ENCODE assay signal across 16 mouse cellular contexts in the genomic region with DNA sequence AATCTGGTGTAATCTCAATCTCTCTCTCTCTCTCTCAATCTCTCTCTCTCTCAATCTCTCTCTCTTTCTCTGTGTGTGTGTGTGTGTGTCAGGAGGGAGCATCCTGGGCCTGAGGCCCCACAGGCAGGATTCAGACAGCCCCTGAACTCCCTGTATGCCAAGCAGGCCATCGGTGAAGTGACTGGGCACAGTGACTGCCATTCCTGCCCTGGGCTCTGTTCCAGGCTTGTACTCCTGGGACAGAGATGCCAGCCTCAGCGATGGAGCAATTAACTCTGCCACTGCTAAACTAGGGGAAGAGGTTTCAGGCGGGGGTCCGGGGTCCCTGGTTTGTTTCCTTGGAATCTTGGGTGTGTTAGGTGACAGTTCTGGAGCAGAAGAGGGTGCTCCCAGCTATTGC. TPM values are rescaled to one million over a fixed set of nuclear protein-coding genes. Genes with fewer than 3 reads are reported as not detected.
DNase-seq lines count a peak whose midpoint lies in the region; ATAC-seq and TF ChIP-seq lines count a peak whose summit lies in the region.
"Had no signal": no experiment of that assay in that cellular context is flagged by ENCODE, and none has a peak within 500 bp of the region (broad histone marks: within the 10 kb centered on the region; RNA-seq: fewer than 3 reads in every experiment).

No protein-coding gene starts in this region.

- H3K4me1 ChIP-seq in liver, adult 2 months (ENCODE audit: control insufficient read depth, insufficient read depth, low read length) = peaks cover 35% of the 10 kb centered on the region
- H3K4me1 ChIP-seq in liver, embryonic 11.5 days (replicated peaks; ENCODE audit: control insufficient read depth, insufficient read depth, low read length) = no peaks in the 10 kb centered on the region
- no peaks in the 10 kb centered on the region for H3K4me1 ChIP-seq in kidney, embryonic 15.5 days
- H3K4me1 ChIP-seq: forebrain, embryonic 13.5 days had no signal

- no peaks in the 10 kb centered on the region for H3K79me2 ChIP-seq in liver, adult 2 months (ENCODE audit: control insufficient read depth, insufficient read depth, low read length)

- no peaks in the 10 kb centered on the region for H3K27me3 ChIP-seq in liver, adult 2 months (ENCODE audit: control insufficient read depth, insufficient read depth, low read length)
- H3K27me3 ChIP-seq in liver, embryonic 11.5 days (replicated peaks; ENCODE audit: control insufficient read depth, insufficient read depth, low read length) = no peaks in the 10 kb centered on the region; the same call in 1 of the 2 replicates
- no peaks in the 10 kb centered on the region for H3K27me3 ChIP-seq in kidney, embryonic 15.5 days
- H3K27me3 ChIP-seq: CH12.LX; forebrain, embryonic 13.5 days; liver, embryonic 13.5 days; Patski had no signal

- no peak for ATAC-seq in liver, embryonic 11.5 days (replicated peaks; ENCODE audit: low FRiP score)
- no peak for ATAC-seq in kidney, embryonic 15.5 days (replicated peaks; ENCODE audit: low FRiP score)
- ATAC-seq: forebrain, embryonic 13.5 days; hindbrain, embryonic 16.5 days; lung, postnatal 0 days had no signal

- no peak for TF ChIP-seq CTCF in liver, adult 2 months (IDR thresholded peaks at IDR 0.05; ENCODE audit: low read depth, low read length)

- peak overlapping the region; percentile 62; the same call in 1 of the 2 replicates for H3K27ac ChIP-seq in liver, adult 2 months (replicated peaks; ENCODE audit: insufficient read depth, low read depth, low read length)
- H3K27ac ChIP-seq in liver, embryonic 11.5 days (ENCODE audit: low read depth, low read length) = no peak overlapping the region
- H3K27ac ChIP-seq in kidney, embryonic 15.5 days = no peak overlapping the region
- H3K27ac ChIP-seq: forebrain, embryonic 13.5 days; liver, embryonic 13.5 days had no signal

- H3K4me2 ChIP-seq in liver, embryonic 11.5 days = no peak overlapping the region
- no peak overlapping the region for H3K4me2 ChIP-seq in kidney, embryonic 15.5 days
- H3K4me2 ChIP-seq: forebrain, embryonic 13.5 days; liver, embryonic 13.5 days had no signal

- peaks cover 6% of the 10 kb centered on the region; the same call in 1 of the 2 replicates for H3K36me3 ChIP-seq in liver, adult 2 months (ENCODE audit: control insufficient read depth, insufficient read depth, low read length)
- no peaks in the 10 kb centered on the region for H3K36me3 ChIP-seq in liver, embryonic 11.5 days (ENCODE audit: control insufficient read depth, insufficient read depth, low read length)
- H3K36me3 ChIP-seq in kidney, embryonic 15.5 days = 0 out of 2 replicates have a peak, but pooled peaks cover 4% of the 10 kb centered on the region
- H3K36me3 ChIP-seq: liver, embryonic 13.5 days had no signal

- DNase-seq in heart, adult 11 months = peak; percentile 96
- DNase-seq in heart, postnatal 25 days (ENCODE audit: low spot score) = no peak
- DNase-seq in liver, adult 2 months (ENCODE audit: extremely low read depth, low read depth, low spot score) = peak; percentile 75
- DNase-seq in liver, embryonic 11.5 days (ENCODE audit: low spot score) = no peak
- DNase-seq in adrenal gland, postnatal 25 days = peak; percentile 56
- no peak for DNase-seq in testis, postnatal 14 days (ENCODE audit: low spot score)
- DNase-seq: kidney, adult 8-10 months; liver, embryonic 13.5 days; right cerebral cortex, adult 18-20 months had no signal

- no peak overlapping the region for H3K4me3 ChIP-seq in liver, adult 2 months (ENCODE audit: insufficient read depth, low read depth, low read length)
- H3K4me3 ChIP-seq in liver, embryonic 11.5 days (ENCODE audit: low read depth, low read length) = no peak overlapping the region
- no peak overlapping the region for H3K4me3 ChIP-seq in kidney, embryonic 15.5 days (replicated peaks)
- H3K4me3 ChIP-seq: forebrain, embryonic 13.5 days; liver, embryonic 13.5 days; megakaryocyte, embryonic 14.5 days had no signal

- no peak for TF ChIP-seq POLR2A in liver, adult 2 months (IDR thresholded peaks at IDR 0.05; ENCODE audit: extremely low read depth, insufficient read depth, low read length)

- intact Hi-C loops in heart, postnatal 25 days (cut with DNase I) = loop anchor here (5.0 kb wide), 1 partner anchor 142 kb away; no protein-coding TSS in a partner anchor

- no peak overlapping the region for H3K9ac ChIP-seq in liver, adult 2 months (ENCODE audit: low read depth, low read length)
- no peak overlapping the region for H3K9ac ChIP-seq in liver, embryonic 11.5 days (ENCODE audit: low read depth, low read length)
- no peak overlapping the region for H3K9ac ChIP-seq in kidney, embryonic 15.5 days
- H3K9ac ChIP-seq: forebrain, embryonic 13.5 days; liver, embryonic 13.5 days had no signal

- no peaks in the 10 kb centered on the region for H3K9me3 ChIP-seq in liver, embryonic 11.5 days (ENCODE audit: control insufficient read depth, low read length)
- no peaks in the 10 kb centered on the region for H3K9me3 ChIP-seq in kidney, embryonic 15.5 days (replicated peaks)
- H3K9me3 ChIP-seq: forebrain, embryonic 13.5 days; liver, embryonic 13.5 days; megakaryocyte, embryonic 14.5 days had no signal

- 30% methylated on average over 4 of the region's 4 CpGs for WGBS in liver, adult 2 months
- WGBS in liver, embryonic 11.5 days = 61% methylated on average over 4 of the region's 4 CpGs
- WGBS in kidney, embryonic 15.5 days = 68% methylated on average over 4 of the region's 4 CpGs

RNA-seq across cellular contexts. Expression of a gene that starts 1.0 kb away (rescaled TPM):
- total RNA-seq in heart, postnatal 25 days (2021) = 100 to 1,000 TPM; 135 to 136 TPM
- total RNA-seq in liver, adult 2 months (2014; rRNA removed) = 2.1 and 2.3 TPM in 2 replicates
- 1.8 and 2.8 TPM in 2 replicates for polyA plus RNA-seq in liver, adult 2 months (2012; rRNA removed)
- 0.14 TPM in 1 of 2 replicates, not detected in the other for polyA plus RNA-seq in liver, embryonic 11.5 days (2014; fragmentation: Nextera tagmentation; extraction: Ambion mirVana)
- total RNA-seq in adrenal gland, postnatal 25 days (2021) = 71.4 and 76.3 TPM in 2 replicates
- 0.08 and 0.12 TPM in 2 replicates for polyA plus RNA-seq in kidney, embryonic 15.5 days (2015; fragmentation: Nextera tagmentation; extraction: Ambion mirVana)
- polyA plus RNA-seq: liver, embryonic 13.5 days had no signal

RNA-seq across cellular contexts. Expression of a gene that starts 6.8 kb away (rescaled TPM):
- total RNA-seq in heart, postnatal 25 days (2021) = 100 to 1,000 TPM; 143 to 166 TPM
- 19.2 and 24.6 TPM in 2 replicates for total RNA-seq in liver, adult 2 months (2014; rRNA removed)
- 42.7 and 58.2 TPM in 2 replicates for polyA plus RNA-seq in liver, adult 2 months (2012; rRNA removed)
- 0.43 and 0.68 TPM in 2 replicates for polyA plus RNA-seq in liver, embryonic 11.5 days (2014; fragmentation: Nextera tagmentation; extraction: Ambion mirVana)
- total RNA-seq in adrenal gland, postnatal 25 days (2021) = 55.3 and 57.4 TPM in 2 replicates
- 1.5 and 1.9 TPM in 2 replicates for polyA plus RNA-seq in kidney, embryonic 15.5 days (2015; fragmentation: Nextera tagmentation; extraction: Ambion mirVana)
- total RNA-seq: CH12.LX had no signal

RNA-seq across cellular contexts. Expression of a gene that starts 11.2 kb away (rescaled TPM):
- total RNA-seq in heart, postnatal 25 days (2021) = 10 to 100 TPM; 53.8 to 55.0 TPM
- total RNA-seq in liver, adult 2 months (2014; rRNA removed) = 90.0 and 116 TPM in 2 replicates
- 543 and 600 TPM in 2 replicates for polyA plus RNA-seq in liver, adult 2 months (2012; rRNA removed)
- polyA plus RNA-seq in liver, embryonic 11.5 days (2014; fragmentation: Nextera tagmentation; extraction: Ambion mirVana) = 0.23 and 0.34 TPM in 2 replicates
- 15.1 TPM in 2 replicates for total RNA-seq in adrenal gland, postnatal 25 days (2021)
- 0.39 and 0.53 TPM in 2 replicates for polyA plus RNA-seq in kidney, embryonic 15.5 days (2015; fragmentation: Nextera tagmentation; extraction: Ambion mirVana)
- total RNA-seq: CH12.LX had no signal
- polyA plus RNA-seq: forebrain, embryonic 13.5 days had no signal

RNA-seq across cellular contexts. Expression of a gene that starts 29.6 kb away (rescaled TPM):
- total RNA-seq in heart, postnatal 25 days (2021) = 1 to 10 TPM; 7.3 to 8.8 TPM
- 1.3 TPM in 2 replicates for total RNA-seq in liver, adult 2 months (2014; rRNA removed)
- polyA plus RNA-seq in liver, adult 2 months (2012; rRNA removed) = 2.7 and 3.9 TPM in 2 replicates
- polyA plus RNA-seq in liver, embryonic 11.5 days (2014; fragmentation: Nextera tagmentation; extraction: Ambion mirVana) = 1.4 and 1.5 TPM in 2 replicates
- 6.9 and 10.4 TPM in 2 replicates for total RNA-seq in adrenal gland, postnatal 25 days (2021)
- polyA plus RNA-seq in kidney, embryonic 15.5 days (2015; fragmentation: Nextera tagmentation; extraction: Ambion mirVana) = 1.5 TPM in 2 replicates

RNA-seq across cellular contexts. Expression of a gene that starts 31.1 kb away (rescaled TPM):
- total RNA-seq in heart, postnatal 25 days (2021) = 10 to 100 TPM; 33.6 to 36.4 TPM
- total RNA-seq in liver, adult 2 months (2014; rRNA removed) = 11.3 and 13.8 TPM in 2 replicates
- polyA plus RNA-seq in liver, adult 2 months (2012; rRNA removed) = 29.0 and 30.2 TPM in 2 replicates
- 111 and 119 TPM in 2 replicates for polyA plus RNA-seq in liver, embryonic 11.5 days (2014; fragmentation: Nextera tagmentation; extraction: Ambion mirVana)
- total RNA-seq in adrenal gland, postnatal 25 days (2021) = 72.5 and 83.1 TPM in 2 replicates
- polyA plus RNA-seq in kidney, embryonic 15.5 days (2015; fragmentation: Nextera tagmentation; extraction: Ambion mirVana) = 123 and 141 TPM in 2 replicates

Comparison
In these comparisons a context has a peak if more than half of its experiments do, and no peak if none do; other contexts are left out.
1. DNase-seq: peak in heart, adult 11 months (single experiment), liver, adult 2 months (single experiment) and adrenal gland, postnatal 25 days (single experiment); none in heart, postnatal 25 days (single experiment), liver, embryonic 11.5 days (single experiment) and testis, postnatal 14 days (single experiment).
2. RNA of a gene that starts 1.0 kb away (total RNA-seq): 135 to 136 TPM in heart, postnatal 25 days and 71.4 to 76.3 TPM in adrenal gland, postnatal 25 days; 2.1 to 2.3 TPM in liver, adult 2 months; every median in the first group is over 10 times any median in the second.